ENCODE assay signal across 10 mouse cellular contexts in genomic region chr3:145602410-145603206, GRCm38 (mm10). TPM values are rescaled to one million over a fixed set of nuclear protein-coding genes. Genes with fewer than 3 reads are reported as not detected.
DNase-seq lines count a peak whose midpoint lies in the region; ATAC-seq lines count a peak whose summit lies in the region.
"Had no signal": no experiment of that assay in that cellular context is flagged by ENCODE, and none has a peak within 500 bp of the region (broad histone marks: within the 10 kb centered on the region; RNA-seq: fewer than 3 reads in every experiment).

No protein-coding gene starts in this region.

- no peak overlapping the region for H3K4me3 ChIP-seq in heart, embryonic 13.5 days
- H3K4me3 ChIP-seq in hindbrain, embryonic 16.5 days (ENCODE audit: low read length): no peak overlapping the region

- no peak for ATAC-seq in heart, embryonic 13.5 days (ENCODE audit: extremely low read depth, insufficient number of reproducible peaks, low FRiP score, low TSS enrichment)
- 0 out of 2 replicates have a peak, but pooled peaks have one; percentile 37 for ATAC-seq in hindbrain, embryonic 16.5 days
- 0 out of 2 replicates have a peak, but pooled peaks have one; percentile 4 for ATAC-seq in megakaryocyte progenitor cell, adult 5-6 weeks (replicated peaks; ENCODE audit: poor library complexity)
- ATAC-seq in megakaryocyte, adult 5-6 weeks (ENCODE audit: poor library complexity, severe bottlenecking): no peak

- H3K4me2 ChIP-seq in heart, embryonic 13.5 days: peak overlapping the region; percentile 18
- H3K4me2 ChIP-seq in hindbrain, embryonic 16.5 days (ENCODE audit: low read length): no peak overlapping the region

- H3K27me3 ChIP-seq in heart, embryonic 13.5 days (replicated peaks): no peaks in the 10 kb centered on the region
- no peaks in the 10 kb centered on the region for H3K27me3 ChIP-seq in hindbrain, embryonic 16.5 days (replicated peaks; ENCODE audit: control insufficient read depth, insufficient read depth, low read length)

- no peak for DNase-seq in heart, adult 8-10 months (ENCODE audit: low spot score)
- peak; percentile 20 for DNase-seq in NIH3T3 (ENCODE audit: low read depth)
- no peak for DNase-seq in layer of hippocampus, postnatal 14 days (ENCODE audit: low spot score in 2 of 2)
- DNase-seq in gastrocnemius, postnatal 25 days: no peak

- H3K36me3 ChIP-seq in heart, embryonic 13.5 days: peaks cover 88% of the 10 kb centered on the region
- peaks cover 32% of the 10 kb centered on the region for H3K36me3 ChIP-seq in hindbrain, embryonic 16.5 days (ENCODE audit: control insufficient read depth, insufficient read depth, low read length)

- peak overlapping the region; percentile 40; the same call in 1 of the 2 replicates for H3K9ac ChIP-seq in heart, embryonic 13.5 days
- H3K9ac ChIP-seq in hindbrain, embryonic 16.5 days (ENCODE audit: low read depth, low read length): no peak overlapping the region

- H3K4me1 ChIP-seq in heart, embryonic 13.5 days: peaks cover 21% of the 10 kb centered on the region
- H3K4me1 ChIP-seq in hindbrain, embryonic 16.5 days (ENCODE audit: control insufficient read depth, insufficient read depth, low read depth, low read length): 0 out of 2 replicates have a peak, but pooled peaks cover 2% of the 10 kb centered on the region

- H3K27ac ChIP-seq in heart, embryonic 13.5 days (replicated peaks): peak overlapping the region; percentile 34; the same call in 1 of the 2 replicates
- H3K27ac ChIP-seq in hindbrain, embryonic 16.5 days (ENCODE audit: low read depth, low read length): peak overlapping the region; percentile 14; the same call in 1 of the 2 replicates
- H3K27ac ChIP-seq: macrophage had no signal

- 48% methylated on average over 11 of the region's 11 CpGs for WGBS in heart, embryonic 13.5 days
- 61% methylated on average over 11 of the region's 11 CpGs for WGBS in hindbrain, embryonic 16.5 days

- no peaks in the 10 kb centered on the region for H3K9me3 ChIP-seq in heart, embryonic 13.5 days
- no peaks in the 10 kb centered on the region for H3K9me3 ChIP-seq in hindbrain, embryonic 16.5 days (ENCODE audit: control insufficient read depth, low read length)

RNA-seq across cellular contexts. Expression of gene Znhit6, which starts 26.6 kb away (rescaled TPM):
- 23.3 and 26.7 TPM in 2 replicates for polyA plus RNA-seq in heart, embryonic 13.5 days (2015; fragmentation: Nextera tagmentation; extraction: Ambion mirVana)
- 10 to 100 TPM; 12.3 to 18.3 (median 13.4) TPM for total RNA-seq in heart, adult 8-10 months (2022)
- polyA plus RNA-seq in hindbrain, embryonic 16.5 days (2015; fragmentation: Nextera tagmentation; extraction: Ambion mirVana): 30.5 and 34.1 TPM in 2 replicates
- total RNA-seq in megakaryocyte progenitor cell, adult 5-6 weeks (2015): 51.8 and 56.9 TPM in 2 replicates
- 25.2 and 34.4 TPM in 2 replicates for total RNA-seq in megakaryocyte progenitor cell, adult 5-6 weeks (2017)
- 14.0 and 20.3 TPM in 2 replicates for total RNA-seq in megakaryocyte, adult 5-6 weeks (2015)
- total RNA-seq in megakaryocyte, adult 5-6 weeks (2017): 11.4 and 13.8 TPM in 2 replicates
- 10 to 100 TPM; 17.4 to 17.5 TPM for total RNA-seq in layer of hippocampus, postnatal 14 days (2021)
- 1 to 10 TPM; 8.2 to 9.7 TPM for total RNA-seq in gastrocnemius, postnatal 25 days (2021)

RNA-seq across cellular contexts. Expression of gene Ccn1, which starts 47.2 kb away (rescaled TPM):
- 60.0 and 62.1 TPM in 2 replicates for polyA plus RNA-seq in heart, embryonic 13.5 days (2015; fragmentation: Nextera tagmentation; extraction: Ambion mirVana)
- total RNA-seq in heart, adult 8-10 months (2022): 10 to 100 TPM; 53.0 to 86.1 (median 71.0) TPM
- polyA plus RNA-seq in hindbrain, embryonic 16.5 days (2015; fragmentation: Nextera tagmentation; extraction: Ambion mirVana): 7.5 and 8.5 TPM in 2 replicates
- total RNA-seq in megakaryocyte progenitor cell, adult 5-6 weeks (2015): not detected in 2 replicates
- total RNA-seq in megakaryocyte progenitor cell, adult 5-6 weeks (2017): not detected in 2 replicates
- not detected in 2 replicates for total RNA-seq in megakaryocyte, adult 5-6 weeks (2015)
- 0.08 and 0.15 TPM in 2 replicates for total RNA-seq in megakaryocyte, adult 5-6 weeks (2017)
- total RNA-seq in layer of hippocampus, postnatal 14 days (2021): 1 to 10 TPM; 7.8 TPM
- 10 to 100 TPM; 18.2 to 21.4 TPM for total RNA-seq in gastrocnemius, postnatal 25 days (2021)
- total RNA-seq: MEL had no signal

Comparison
In these comparisons a context has a peak if more than half of its experiments do, and no peak if none do; other contexts are left out.
1. ATAC-seq: peak in hindbrain, embryonic 16.5 days (single experiment) and megakaryocyte progenitor cell, adult 5-6 weeks (single experiment); none in heart, embryonic 13.5 days (single experiment) and megakaryocyte, adult 5-6 weeks (single experiment).
2. RNA of gene Ccn1, which starts 47.2 kb away (total RNA-seq): 53.0 to 86.1 TPM in heart, adult 8-10 months, 18.2 to 21.4 TPM in gastrocnemius, postnatal 25 days and 7.8 TPM in layer of hippocampus, postnatal 14 days; 0.08 to 0.15 TPM in megakaryocyte, adult 5-6 weeks and not detected in megakaryocyte progenitor cell, adult 5-6 weeks; every median in the first group is over 4 times any median in the second.